Mouse (Mus musculus) v-Abl transformed pro-B cells (cell line): ENCODE data around the gene Fchsd2.

Experiments used
- in situ Hi-C, 2 experiments: fragments of 400-800 bp; cut with MboI; formaldehyde crosslinking; loops; one replicate each; pipeline ENCODE4 v1.15.1; 2025; ENCODE audit not compliant: unreplicated experiment in 2 of 2

Gene Fchsd2

GRCm38 (mm10) chr7:101301881-101302456 lies 209.3 kb downstream of the Fchsd2 start, which contains the start of gene Atg16l2:
Atg16l2 (minus strand) TSS chr7:101302251.
- in situ Hi-C loops: loop anchor here in 1 of 2 experiments (10.0 kb wide), 2 partner anchors 233 to 323 kb away; no protein-coding TSS in a partner anchor

GRCm38 (mm10) chr7:101302691-101303090 lies 210.0 kb downstream of the Fchsd2 start:
- in situ Hi-C loops: loop anchor here in 1 of 2 experiments (10.0 kb wide), 2 partner anchors 232 to 322 kb away; no protein-coding TSS in a partner anchor

- in situ Hi-C loops: loop anchor here in 1 of 2 experiments (10.0 kb wide), 2 partner anchors 228 to 318 kb away; no protein-coding TSS in a partner anchor
Measured at GRCm38 (mm10) chr7:101306841-101307240, 214.2 kb downstream of the Fchsd2 start.

- in situ Hi-C loops: loop anchor here (5.0 to 10.0 kb wide), 4 partner anchors 57 to 315 kb away; no protein-coding TSS in a partner anchor
Measured at GRCm38 (mm10) chr7:101309985-101310326, 217.3 kb downstream of the Fchsd2 start.

GRCm38 (mm10) chr7:101310327-101311028 lies 217.8 kb downstream of the Fchsd2 start:
- in situ Hi-C loops: loop anchor here (5.0 kb wide), 2 partner anchors 57 to 62 kb away; no protein-coding TSS in a partner anchor

GRCm38 (mm10) chr7:101311061-101311460 lies 218.4 kb downstream of the Fchsd2 start:
- in situ Hi-C loops: loop anchor here (5.0 kb wide), 2 partner anchors 56 to 61 kb away; no protein-coding TSS in a partner anchor

- in situ Hi-C loops: loop anchor here (5.0 kb wide), 2 partner anchors 54 to 59 kb away; no protein-coding TSS in a partner anchor
Measured at GRCm38 (mm10) chr7:101313033-101313432, 220.4 kb downstream of the Fchsd2 start.

- in situ Hi-C loops: loop anchor here (5.0 kb wide), 2 partner anchors 53 to 58 kb away; no protein-coding TSS in a partner anchor
Measured at GRCm38 (mm10) chr7:101314396-101314795, 221.7 kb downstream of the Fchsd2 start.

- in situ Hi-C loops: no loop called here
Measured at GRCm38 (mm10) chr7:101315699-101316098, 223.0 kb downstream of the Fchsd2 start.

GRCm38 (mm10) chr7:101316591-101317001 lies 223.9 kb downstream of the Fchsd2 start:
- in situ Hi-C loops: no loop called here

- in situ Hi-C loops: no loop called here
Measured at GRCm38 (mm10) chr7:101317014-101317413, 224.4 kb downstream of the Fchsd2 start, which contains the start of gene Stard10. Stard10 (plus strand) TSS chr7:101317086.

GRCm38 (mm10) chr7:101318848-101319247 lies 226.2 kb downstream of the Fchsd2 start:
- in situ Hi-C loops: no loop called here

GRCm38 (mm10) chr7:101319796-101320195 lies 227.1 kb downstream of the Fchsd2 start:
- in situ Hi-C loops: no loop called here

GRCm38 (mm10) chr7:101320399-101321217 lies 227.9 kb downstream of the Fchsd2 start:
- in situ Hi-C loops: no loop called here

- in situ Hi-C loops: no loop called here
Measured at GRCm38 (mm10) chr7:101321218-101321827, 228.7 kb downstream of the Fchsd2 start.

- in situ Hi-C loops: no loop called here
Measured at GRCm38 (mm10) chr7:101323141-101323594, 230.5 kb downstream of the Fchsd2 start.

- in situ Hi-C loops: no loop called here
Measured at GRCm38 (mm10) chr7:101324142-101324962, 231.7 kb downstream of the Fchsd2 start.

GRCm38 (mm10) chr7:101326006-101326405 lies 233.3 kb downstream of the Fchsd2 start:
- in situ Hi-C loops: no loop called here

GRCm38 (mm10) chr7:101327263-101327662 lies 234.6 kb downstream of the Fchsd2 start:
- in situ Hi-C loops: no loop called here
